8 mouse cellular contexts compared by ENCODE assay signal in genomic region chr7:35879755-35880304, GRCm38 (mm10).
DNase-seq lines count a peak whose midpoint lies in the region; ATAC-seq and TF ChIP-seq lines count a peak whose summit lies in the region.
"Had no signal": no experiment of that assay in that cellular context is flagged by ENCODE, and none has a peak within 500 bp of the region (broad histone marks: within the 10 kb centered on the region; RNA-seq: fewer than 3 reads in every experiment).

No protein-coding gene starts in this region.

- WGBS in cerebellum, adult 2 months, result 41% methylated on average over 9 of the region's 9 CpGs
- 45% methylated on average over 9 of the region's 9 CpGs for WGBS in hindbrain, embryonic 16.5 days
- WGBS in midbrain, embryonic 13.5 days, result 53% methylated on average over 9 of the region's 9 CpGs

- no peaks in the 10 kb centered on the region for H3K27me3 ChIP-seq in cerebellum, adult 2 months (ENCODE audit: control insufficient read depth, insufficient read depth, low read length)
- no peaks in the 10 kb centered on the region for H3K27me3 ChIP-seq in hindbrain, embryonic 16.5 days (replicated peaks; ENCODE audit: control insufficient read depth, insufficient read depth, low read length)
- H3K27me3 ChIP-seq in midbrain, embryonic 13.5 days, result no peaks in the 10 kb centered on the region
- no peaks in the 10 kb centered on the region for H3K27me3 ChIP-seq in splenic B cell, adult 2 months (ENCODE audit: control insufficient read depth, insufficient read depth, low read length, poor library complexity, severe bottlenecking)
- H3K27me3 ChIP-seq: megakaryocyte, embryonic 14.5 days had no signal

- H3K9me3 ChIP-seq in hindbrain, embryonic 16.5 days (ENCODE audit: control insufficient read depth, low read length), result no peaks in the 10 kb centered on the region
- no peaks in the 10 kb centered on the region for H3K9me3 ChIP-seq in midbrain, embryonic 13.5 days

- TF ChIP-seq CTCF in cerebellum, adult 2 months (IDR thresholded peaks at IDR 0.05; ENCODE audit: borderline replicate concordance, insufficient read depth, low read depth, low read length), result peak; percentile 70

- H3K4me1 ChIP-seq in cerebellum, adult 2 months (ENCODE audit: control insufficient read depth, insufficient read depth, low read length), result no peaks in the 10 kb centered on the region
- no peaks in the 10 kb centered on the region for H3K4me1 ChIP-seq in hindbrain, embryonic 16.5 days (ENCODE audit: control insufficient read depth, insufficient read depth, low read depth, low read length)
- H3K4me1 ChIP-seq in midbrain, embryonic 13.5 days (replicated peaks), result no peaks in the 10 kb centered on the region
- H3K4me1 ChIP-seq: megakaryocyte, embryonic 14.5 days had no signal

- peak; percentile 79 for ATAC-seq in hindbrain, embryonic 16.5 days
- peak; percentile 84 for ATAC-seq in midbrain, embryonic 13.5 days

- H3K4me2 ChIP-seq in hindbrain, embryonic 16.5 days (ENCODE audit: low read length), result no peak overlapping the region
- no peak overlapping the region for H3K4me2 ChIP-seq in midbrain, embryonic 13.5 days (replicated peaks)

- no peaks in the 10 kb centered on the region for H3K36me3 ChIP-seq in hindbrain, embryonic 16.5 days (ENCODE audit: control insufficient read depth, insufficient read depth, low read length)
- H3K36me3 ChIP-seq in midbrain, embryonic 13.5 days, result no peaks in the 10 kb centered on the region
- no peaks in the 10 kb centered on the region for H3K36me3 ChIP-seq in splenic B cell, adult 2 months (ENCODE audit: control insufficient read depth, insufficient read depth, low read length, poor library complexity, severe bottlenecking)

- intact Hi-C loops in left cerebral cortex, postnatal 14 days (cut with DNase I), result loop anchor here (2.0 kb wide), 1 partner anchor 1467 kb away; no protein-coding TSS in a partner anchor

- no peak overlapping the region for H3K4me3 ChIP-seq in cerebellum, adult 2 months (replicated peaks; ENCODE audit: insufficient read depth, low read depth, low read length)
- no peak overlapping the region for H3K4me3 ChIP-seq in hindbrain, embryonic 16.5 days (ENCODE audit: low read length)
- no peak overlapping the region for H3K4me3 ChIP-seq in midbrain, embryonic 13.5 days (replicated peaks)
- H3K4me3 ChIP-seq: megakaryocyte, embryonic 14.5 days had no signal

- no peak overlapping the region for H3K9ac ChIP-seq in hindbrain, embryonic 16.5 days (ENCODE audit: low read depth, low read length)
- no peak overlapping the region for H3K9ac ChIP-seq in midbrain, embryonic 13.5 days (replicated peaks)

- TF ChIP-seq POLR2A in cerebellum, adult 2 months (IDR thresholded peaks at IDR 0.05; ENCODE audit: borderline replicate concordance, insufficient read depth, low read length), result no peak

- H3K27ac ChIP-seq in cerebellum, adult 2 months (ENCODE audit: insufficient read depth, low read length), result no peak overlapping the region
- H3K27ac ChIP-seq in hindbrain, embryonic 16.5 days (ENCODE audit: low read depth, low read length), result no peak overlapping the region
- H3K27ac ChIP-seq in midbrain, embryonic 13.5 days, result no peak overlapping the region

- peak; percentile 56 for DNase-seq in adipocyte (ENCODE audit: low spot score)
- DNase-seq in cerebellum, adult 2 months, result peak; percentile 43 to 53
- DNase-seq in forelimb bud, embryonic 11.5 days (ENCODE audit: low read depth, low spot score), result peak; percentile 81
- peak; percentile 76 to 83 for DNase-seq in left cerebral cortex, postnatal 14 days (ENCODE audit: low spot score in 2 of 2)
- peak; percentile 5 for DNase-seq in splenic B cell, adult 2 months (ENCODE audit: low read depth, low spot score)

Comparison
In these comparisons a context has a peak if more than half of its experiments do, and no peak if none do; other contexts are left out.
1. DNase-seq: peak in every context shown above with its lines; median percentile 81 in forelimb bud, embryonic 11.5 days; 80 in left cerebral cortex, postnatal 14 days; 56 in adipocyte; 48 in cerebellum, adult 2 months; 5 in splenic B cell, adult 2 months.